Mouse (Mus musculus) hindbrain, embryonic 11.5 days (tissue): Measurements from ENCODE around the gene Pik3r6. TPM values are rescaled to one million over a fixed set of nuclear protein-coding genes. Genes with fewer than 3 reads are reported as not detected.
A peak's percentile ranks its signal among the peaks of the same experiment; 100 is the strongest.

Experiments
- ATAC-seq: fragments of 200-750 bp; cut with Nextera tagmentation; 2 replicates; pipeline ENCODE4 v1.8.0; 2017; ENCODE audit warnings: mild to moderate bottlenecking, moderate TSS enrichment, moderate library complexity; ENCODE audit not compliant: low FRiP score
- DNase-seq: peaks from one replicate; pipeline ENCODE4 v3.0.0-alpha.2; 2015; ENCODE audit warnings: low spot score
- H3K27ac ChIP-seq: fragments of 300-500 bp; sonication (generic); 2 replicates; pipeline ENCODE4 v1.5.1; 2014; ENCODE audit warnings: mild to moderate bottlenecking, low read depth, low read length
- H3K27me3 ChIP-seq: fragments of 300-500 bp; sonication (generic); 2 replicates; pipeline ENCODE4 v1.6.1; 2014; ENCODE audit warnings: mild to moderate bottlenecking, low read length, moderate library complexity, mixed read lengths; ENCODE audit not compliant: control insufficient read depth, insufficient read depth
- H3K36me3 ChIP-seq: fragments of 300-500 bp; sonication (generic); 2 replicates; pipeline ENCODE4 v1.6.1; 2014; ENCODE audit warnings: mild to moderate bottlenecking, low read length, moderate library complexity, mixed read lengths; ENCODE audit not compliant: control insufficient read depth, insufficient read depth
- H3K4me1 ChIP-seq: fragments of 300-500 bp; sonication (generic); replicated peaks from 2 replicates; pipeline ENCODE4 v1.6.1; 2014; ENCODE audit warnings: low read length, mixed read lengths; ENCODE audit not compliant: control insufficient read depth, insufficient read depth
- H3K4me2 ChIP-seq: fragments of 300-500 bp; sonication (generic); replicated peaks from 2 replicates; pipeline ENCODE4 v1.6.1; 2014; ENCODE audit warnings: mild to moderate bottlenecking, low read depth, low read length
- H3K4me3 ChIP-seq: fragments of 300-500 bp; sonication (generic); 2 replicates; pipeline ENCODE4 v1.5.1; 2014; ENCODE audit warnings: low read depth, low read length
- H3K9ac ChIP-seq: fragments of 300-500 bp; sonication (generic); 2 replicates; pipeline ENCODE4 v1.6.1; 2014; ENCODE audit warnings: low read depth, low read length
- H3K9me3 ChIP-seq: fragments of 300-500 bp; sonication (generic); 2 replicates; pipeline ENCODE4 v1.6.1; 2016; ENCODE audit warnings: low read length; ENCODE audit not compliant: control insufficient read depth
- WGBS: fragments of 180-500 bp; shearing (Covaris S2); extraction: QIAGEN DNeasy Blood & Tissue Kit; methylation state at CpG from one replicate; pipeline ENCODE4 v1.1.7; 2014; 5-methylcytosine and 5-hydroxymethylcytosine counted together
- polyA plus RNA-seq: library from polyadenylated mRNA; unstranded; fragments of >200 nt; fragmentation: Nextera tagmentation; extraction: Ambion mirVana; gene quantifications from 2 replicates; pipeline ENCODE4 v1.2.1, GENCODE M21; 2014

Pik3r6 gene
- polyA plus RNA-seq, 1 experiment from 2014 or later: 1.2 TPM

- 34% methylated on average over 3 of the region's 3 CpGs for WGBS
- H3K9ac ChIP-seq: no peak overlapping the region
- no peak for DNase-seq
- ATAC-seq: no peak
- H3K27me3 ChIP-seq: no peaks in the 10 kb centered on the region
- H3K4me3 ChIP-seq: no peak overlapping the region
- H3K4me1 ChIP-seq: no peaks in the 10 kb centered on the region
- H3K4me2 ChIP-seq: no peak overlapping the region
- H3K36me3 ChIP-seq: no peaks in the 10 kb centered on the region
- no peak overlapping the region for H3K27ac ChIP-seq
- H3K9me3 ChIP-seq: no peaks in the 10 kb centered on the region
These were observed 11.2 kb downstream of the Pik3r6 start for GRCm38 (mm10) chr11:68513969-68514368.

GRCm38 (mm10) chr11:68519362-68519761 lies 16.5 kb downstream of the Pik3r6 start:
- no peak for ATAC-seq
- no peak overlapping the region for H3K4me3 ChIP-seq
- H3K4me2 ChIP-seq: no peak overlapping the region
- H3K9me3 ChIP-seq: no peaks in the 10 kb centered on the region
- no peaks in the 10 kb centered on the region for H3K36me3 ChIP-seq
- no peak overlapping the region for H3K9ac ChIP-seq
- H3K27me3 ChIP-seq: no peaks in the 10 kb centered on the region
- H3K27ac ChIP-seq: no peak overlapping the region
- 91% methylated on average over 4 of the region's 4 CpGs for whole genome bisulfite sequencing
- no peak for DNase-seq
- H3K4me1 ChIP-seq: no peaks in the 10 kb centered on the region

GRCm38 (mm10) chr11:68519815-68520214 lies 17.0 kb downstream of the Pik3r6 start:
- H3K4me3 ChIP-seq: no peak overlapping the region
- ATAC-seq: no peak
- H3K4me2 ChIP-seq: no peak overlapping the region
- no peak overlapping the region for H3K9ac ChIP-seq
- no peaks in the 10 kb centered on the region for H3K9me3 ChIP-seq
- no peaks in the 10 kb centered on the region for H3K4me1 ChIP-seq
- no peak overlapping the region for H3K27ac ChIP-seq
- H3K36me3 ChIP-seq: no peaks in the 10 kb centered on the region
- no peak for DNase-seq
- WGBS: 90% methylated on average over 5 of the region's 5 CpGs
- H3K27me3 ChIP-seq: no peaks in the 10 kb centered on the region

DNA sequence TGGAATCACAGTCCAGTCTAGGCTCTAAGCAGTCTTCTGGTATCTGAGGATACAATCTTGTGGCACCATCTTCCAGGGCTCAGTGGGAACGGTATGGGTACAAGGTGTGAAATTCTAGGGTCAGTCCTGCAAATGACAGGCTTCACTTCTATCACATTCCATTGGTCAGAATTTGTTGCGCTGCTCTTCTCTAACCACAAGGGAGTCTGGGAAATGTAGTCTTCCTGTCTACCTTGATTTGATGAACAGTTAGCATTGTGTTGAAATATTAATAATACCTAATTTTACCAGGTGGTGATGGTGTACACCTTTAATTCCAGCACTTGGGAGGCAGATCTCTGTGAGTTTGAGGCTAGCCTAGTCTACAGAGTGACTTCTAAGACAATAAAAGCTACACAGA lies 17.6 kb downstream of the Pik3r6 start:
- DNase-seq: no peak
- H3K36me3 ChIP-seq: no peaks in the 10 kb centered on the region
- H3K9ac ChIP-seq: no peak overlapping the region
- WGBS: 90% methylated on average over 2 of the region's 2 CpGs
- no peaks in the 10 kb centered on the region for H3K27me3 ChIP-seq
- H3K4me3 ChIP-seq: no peak overlapping the region
- ATAC-seq: no peak
- H3K9me3 ChIP-seq: no peaks in the 10 kb centered on the region
- no peak overlapping the region for H3K4me2 ChIP-seq
- H3K27ac ChIP-seq: no peak overlapping the region
- no peaks in the 10 kb centered on the region for H3K4me1 ChIP-seq

GRCm38 (mm10) chr11:68521352-68521751 lies 18.5 kb downstream of the Pik3r6 start:
- WGBS: 83% methylated on average over 5 of the region's 5 CpGs
- no peaks in the 10 kb centered on the region for H3K27me3 ChIP-seq
- no peak overlapping the region for H3K9ac ChIP-seq
- H3K4me2 ChIP-seq: no peak overlapping the region
- H3K9me3 ChIP-seq: no peaks in the 10 kb centered on the region
- no peaks in the 10 kb centered on the region for H3K36me3 ChIP-seq
- ATAC-seq (no peak), DNase-seq (no peak)
- no peak overlapping the region for H3K27ac ChIP-seq
- no peaks in the 10 kb centered on the region for H3K4me1 ChIP-seq
- H3K4me3 ChIP-seq: no peak overlapping the region

DNA sequence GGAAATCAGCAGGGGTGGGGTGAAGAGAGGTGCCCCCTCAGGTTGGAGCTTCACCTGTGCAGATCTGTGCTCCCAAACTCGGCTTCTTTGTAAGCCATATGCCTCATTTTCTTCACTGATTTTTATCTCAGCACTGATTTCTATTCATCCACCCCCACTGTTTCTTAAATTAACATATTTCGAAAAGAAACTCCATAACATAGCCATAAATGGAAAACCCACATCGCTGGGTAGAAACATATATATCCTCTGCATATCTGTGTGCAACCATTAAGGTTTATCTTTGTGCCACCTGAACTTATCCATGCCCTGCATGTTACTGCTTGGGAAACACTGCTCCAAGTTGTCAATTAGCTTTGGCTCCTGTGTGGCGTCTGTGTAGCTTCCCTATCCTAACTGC lies 23.6 kb downstream of the Pik3r6 start:
- no peak overlapping the region for H3K4me2 ChIP-seq
- no peaks in the 10 kb centered on the region for H3K4me1 ChIP-seq
- WGBS: 74% methylated on average over 4 of the region's 4 CpGs
- H3K9me3 ChIP-seq: no peaks in the 10 kb centered on the region
- DNase-seq (no peak), ATAC-seq (no peak)
- H3K9ac ChIP-seq: no peak overlapping the region
- H3K27ac ChIP-seq: no peak overlapping the region
- no peak overlapping the region for H3K4me3 ChIP-seq
- H3K27me3 ChIP-seq: no peaks in the 10 kb centered on the region
- H3K36me3 ChIP-seq: no peaks in the 10 kb centered on the region

DNA sequence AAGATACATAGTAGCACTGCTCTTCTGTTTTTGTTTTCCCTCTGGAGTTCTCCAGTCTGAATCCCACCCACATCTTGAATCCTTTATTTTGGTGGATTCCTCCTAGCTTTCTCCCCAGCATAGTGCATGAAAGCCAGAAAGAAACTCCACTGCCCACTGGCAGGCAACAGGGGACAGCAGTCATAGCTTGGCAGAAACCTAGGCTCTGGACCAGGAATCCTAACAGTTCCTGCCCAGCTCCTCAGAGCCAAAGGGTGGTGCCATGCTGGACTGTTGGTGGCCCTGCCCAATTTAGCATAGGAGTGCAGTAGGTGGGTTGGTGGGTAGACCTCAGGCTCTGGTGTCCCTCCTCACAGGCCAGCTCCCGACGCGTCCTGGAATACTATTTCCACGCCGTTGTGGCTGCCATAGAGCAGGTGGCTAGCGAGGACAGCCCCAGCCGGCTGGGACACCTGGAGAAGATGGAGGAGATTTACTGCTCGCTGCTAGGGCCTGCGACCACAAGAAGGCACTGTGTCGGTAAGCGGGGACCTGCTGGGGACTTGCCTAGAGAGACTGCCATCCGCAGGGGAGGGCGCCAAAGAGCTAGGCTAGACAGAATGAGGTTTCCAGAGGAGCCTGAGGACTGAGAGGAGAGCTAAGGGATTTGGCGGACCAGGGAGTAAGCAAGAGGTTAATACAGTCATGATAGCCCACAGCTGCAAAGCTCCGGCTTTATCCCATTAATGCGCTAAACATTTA lies 28.4 kb downstream of the Pik3r6 start:
- Histone ChIP-seq H3K4me2 (no peak overlapping the region), H3K9ac (no peak overlapping the region), H3K27ac (no peak overlapping the region), H3K4me3 (no peak overlapping the region), H3K9me3 (no peaks in the 10 kb centered on the region), H3K36me3 (no peaks in the 10 kb centered on the region), H3K27me3 (no peaks in the 10 kb centered on the region), H3K4me1 (no peaks in the 10 kb centered on the region)
- ATAC-seq (no peak), DNase-seq (peak; percentile 25)
- WGBS: 34% methylated on average over 16 of the region's 16 CpGs

- DNase-seq: no peak
- no peak overlapping the region for H3K4me2 ChIP-seq
- 83% methylated on average over 11 of the region's 11 CpGs for WGBS
These were observed 29.2 kb downstream of the Pik3r6 start for GRCm38 (mm10) chr11:68531941-68532535.

GRCm38 (mm10) chr11:68532773-68533172 lies 30.0 kb downstream of the Pik3r6 start:
- WGBS: 83% methylated on average over 5 of the region's 5 CpGs
- H3K4me2 ChIP-seq: no peak overlapping the region
- no peaks in the 10 kb centered on the region for H3K27me3 ChIP-seq
- H3K36me3 ChIP-seq: no peaks in the 10 kb centered on the region
- no peaks in the 10 kb centered on the region for H3K4me1 ChIP-seq
- DNase-seq (no peak), ATAC-seq (no peak)
- H3K9me3 ChIP-seq: no peaks in the 10 kb centered on the region
- no peak overlapping the region for H3K27ac ChIP-seq
- H3K4me3 ChIP-seq: no peak overlapping the region
- no peak overlapping the region for H3K9ac ChIP-seq

More at GRCm38 (mm10) chr11:68531941-68532535, 29.2 kb downstream of the Pik3r6 start:
- ATAC-seq: no peak
- H3K36me3 ChIP-seq: no peaks in the 10 kb centered on the region
- no peaks in the 10 kb centered on the region for H3K4me1 ChIP-seq
- H3K27me3 ChIP-seq: no peaks in the 10 kb centered on the region
- H3K4me3 ChIP-seq: no peak overlapping the region
- no peak overlapping the region for H3K9ac ChIP-seq
- no peak overlapping the region for H3K27ac ChIP-seq
- no peaks in the 10 kb centered on the region for H3K9me3 ChIP-seq
